Mouse (Mus musculus): ENCODE measurements around the gene Sox5.
A peak's percentile ranks its signal among the peaks of the same experiment; 100 is the strongest.

The Sox5 gene

GRCm38 (mm10) chr6:144429276-144429675, 352.5 kb downstream of the Sox5 start:
- no peak for ATAC-seq (ENCODE audit: low TSS enrichment)

GRCm38 (mm10) chr6:144408030-144408429, 373.7 kb downstream of the Sox5 start:
- ATAC-seq (ENCODE audit: low TSS enrichment) = no peak

GRCm38 (mm10) chr6:144398115-144398514, 383.7 kb downstream of the Sox5 start:
- ATAC-seq (ENCODE audit: low TSS enrichment) = no peak

- ATAC-seq (ENCODE audit: low TSS enrichment) = no peak
Measured at GRCm38 (mm10) chr6:144393151-144393550, 388.6 kb downstream of the Sox5 start.

GRCm38 (mm10) chr6:144389333-144390054, 392.3 kb downstream of the Sox5 start:
- no peak for ATAC-seq (ENCODE audit: low TSS enrichment)

- ATAC-seq (ENCODE audit: low TSS enrichment) = no peak; the same call in 1 of the 2 replicates
Measured at GRCm38 (mm10) chr6:144387539-144388255, 394.1 kb downstream of the Sox5 start.

- no peak for ATAC-seq (ENCODE audit: low TSS enrichment)
Measured at GRCm38 (mm10) chr6:144380641-144381040, 401.1 kb downstream of the Sox5 start.

GRCm38 (mm10) chr6:144380171-144380570, 401.6 kb downstream of the Sox5 start:
- ATAC-seq (ENCODE audit: low TSS enrichment) = no peak

GRCm38 (mm10) chr6:144374810-144375209, 407.0 kb downstream of the Sox5 start:
- ATAC-seq (ENCODE audit: low TSS enrichment) = no peak

GRCm38 (mm10) chr6:144370699-144371098, 411.1 kb downstream of the Sox5 start:
- no peak for ATAC-seq (ENCODE audit: low TSS enrichment)

- no peak for ATAC-seq (ENCODE audit: low TSS enrichment)
Measured at GRCm38 (mm10) chr6:144367626-144368077, 414.1 kb downstream of the Sox5 start.

- ATAC-seq (ENCODE audit: low TSS enrichment) = no peak
Measured at GRCm38 (mm10) chr6:144361267-144362038, 420.3 kb downstream of the Sox5 start.

- ATAC-seq (ENCODE audit: low TSS enrichment) = no peak
Measured at GRCm38 (mm10) chr6:144357081-144357480, 424.7 kb downstream of the Sox5 start.

- no peak for ATAC-seq (ENCODE audit: low TSS enrichment)
Measured at GRCm38 (mm10) chr6:144351049-144351448, 430.7 kb downstream of the Sox5 start.

- 0 out of 2 replicates have a peak, but pooled peaks have one; percentile 38 for ATAC-seq (ENCODE audit: low TSS enrichment)
Measured at GRCm38 (mm10) chr6:144343338-144343737, 438.4 kb downstream of the Sox5 start.

GRCm38 (mm10) chr6:144339554-144339953, 442.2 kb downstream of the Sox5 start:
- no peak for ATAC-seq (ENCODE audit: low TSS enrichment)

GRCm38 (mm10) chr6:144339006-144339405, 442.8 kb downstream of the Sox5 start:
- peak; percentile 94 for ATAC-seq (ENCODE audit: low TSS enrichment)

GRCm38 (mm10) chr6:144338221-144338620, 443.6 kb downstream of the Sox5 start:
- no peak for ATAC-seq (ENCODE audit: low TSS enrichment)

GRCm38 (mm10) chr6:144337436-144337969, 444.3 kb downstream of the Sox5 start:
- ATAC-seq (ENCODE audit: low TSS enrichment) = no peak

- ATAC-seq (ENCODE audit: low TSS enrichment) = no peak
Measured at GRCm38 (mm10) chr6:144336789-144337188, 445.0 kb downstream of the Sox5 start.

GRCm38 (mm10) chr6:144333146-144333545, 448.6 kb downstream of the Sox5 start:
- no peak for ATAC-seq (ENCODE audit: low TSS enrichment)

GRCm38 (mm10) chr6:144332027-144332426, 449.8 kb downstream of the Sox5 start:
- no peak for ATAC-seq (ENCODE audit: low TSS enrichment)
